18 mouse cellular contexts compared by ENCODE assay signal in the genomic region with DNA sequence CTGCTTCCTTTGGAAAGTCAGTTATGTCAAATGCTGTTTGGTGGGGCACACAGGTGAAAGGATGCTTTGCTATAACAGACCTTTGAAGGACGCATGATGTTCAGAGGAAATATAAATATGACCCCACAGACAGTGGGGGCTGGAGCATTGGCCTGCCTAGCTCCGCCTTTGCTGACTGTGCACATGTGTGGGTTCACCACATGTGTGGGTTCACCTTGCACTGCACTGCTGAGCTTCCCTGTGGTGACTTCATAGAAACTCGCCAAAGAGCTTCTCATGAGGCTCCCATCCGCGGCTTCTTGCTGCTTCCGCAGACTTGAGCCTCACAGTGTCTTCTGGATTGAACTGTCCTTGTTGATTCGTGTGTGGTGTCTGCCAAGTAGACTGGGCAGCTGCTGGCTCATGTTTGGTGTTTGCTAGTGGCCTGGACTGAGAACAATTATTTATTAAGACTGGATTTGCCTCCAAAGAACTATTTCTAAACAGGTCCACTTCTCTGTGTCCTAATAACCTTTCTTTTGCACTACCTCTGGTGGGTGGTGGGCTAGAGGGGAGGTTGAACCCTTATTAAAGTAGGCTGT. TPM values are rescaled to one million over a fixed set of nuclear protein-coding genes. Genes with fewer than 3 reads are reported as not detected.
DNase-seq lines count a peak whose midpoint lies in the region; ATAC-seq and TF ChIP-seq lines count a peak whose summit lies in the region.
"Had no signal": no experiment of that assay in that cellular context is flagged by ENCODE, and none has a peak within 500 bp of the region (broad histone marks: within the 10 kb centered on the region; RNA-seq: fewer than 3 reads in every experiment).

No protein-coding gene starts in this region.

- H3K36me3 ChIP-seq in forebrain, embryonic 15.5 days = no peaks in the 10 kb centered on the region
- H3K36me3 ChIP-seq in forebrain, embryonic 11.5 days (ENCODE audit: control insufficient read depth, insufficient read depth, low read length) = no peaks in the 10 kb centered on the region
- no peaks in the 10 kb centered on the region for H3K36me3 ChIP-seq in midbrain, embryonic 10.5 days
- no peaks in the 10 kb centered on the region for H3K36me3 ChIP-seq in midbrain, embryonic 15.5 days (replicated peaks)
- H3K36me3 ChIP-seq in midbrain, embryonic 16.5 days (ENCODE audit: control insufficient read depth, insufficient read depth, low read length) = no peaks in the 10 kb centered on the region
- H3K36me3 ChIP-seq: embryonic facial prominence, embryonic 15.5 days; liver, embryonic 13.5 days; neural tube, embryonic 12.5 days had no signal

- TF ChIP-seq CTCF in lung, adult 2 months (IDR thresholded peaks at IDR 0.05; ENCODE audit: insufficient read depth, low read length) = no peak

- WGBS in forebrain, embryonic 15.5 days = 70% methylated on average over 7 of the region's 7 CpGs
- 88% methylated on average over 7 of the region's 7 CpGs for WGBS in forebrain, embryonic 11.5 days
- WGBS in midbrain, embryonic 10.5 days = 86% methylated on average over 7 of the region's 7 CpGs
- whole genome bisulfite sequencing in midbrain, embryonic 15.5 days = 84% methylated on average over 7 of the region's 7 CpGs
- WGBS in midbrain, embryonic 16.5 days = 75% methylated on average over 7 of the region's 7 CpGs
- 89% methylated on average over 7 of the region's 7 CpGs for WGBS in lung, adult 2 months

- H3K9me3 ChIP-seq in forebrain, embryonic 15.5 days = no peaks in the 10 kb centered on the region
- H3K9me3 ChIP-seq in forebrain, embryonic 11.5 days (ENCODE audit: control insufficient read depth, low read length) = no peaks in the 10 kb centered on the region
- H3K9me3 ChIP-seq in midbrain, embryonic 10.5 days (replicated peaks) = no peaks in the 10 kb centered on the region
- no peaks in the 10 kb centered on the region for H3K9me3 ChIP-seq in midbrain, embryonic 15.5 days
- H3K9me3 ChIP-seq in midbrain, embryonic 16.5 days (replicated peaks; ENCODE audit: control insufficient read depth, low read length, poor library complexity, severe bottlenecking) = no peaks in the 10 kb centered on the region
- H3K9me3 ChIP-seq: embryonic facial prominence, embryonic 15.5 days; forebrain, embryonic 13.5 days; liver, embryonic 13.5 days; neural tube, embryonic 12.5 days had no signal

- no peak for TF ChIP-seq POLR2A in lung, adult 2 months (IDR thresholded peaks at IDR 0.05; ENCODE audit: borderline replicate concordance, extremely low read depth, low read depth, low read length)

- no peak overlapping the region for H3K4me3 ChIP-seq in forebrain, embryonic 15.5 days
- no peak overlapping the region for H3K4me3 ChIP-seq in forebrain, embryonic 11.5 days (ENCODE audit: low read depth, low read length)
- H3K4me3 ChIP-seq in midbrain, embryonic 10.5 days = no peak overlapping the region
- H3K4me3 ChIP-seq in midbrain, embryonic 15.5 days = no peak overlapping the region
- H3K4me3 ChIP-seq in midbrain, embryonic 16.5 days (ENCODE audit: low read depth, low read length) = no peak overlapping the region
- no peak overlapping the region for H3K4me3 ChIP-seq in lung, adult 2 months (replicated peaks; ENCODE audit: extremely low read depth, low read depth, low read length)
- H3K4me3 ChIP-seq: embryonic facial prominence, embryonic 15.5 days; forebrain, embryonic 13.5 days; liver, embryonic 13.5 days; neural tube, embryonic 12.5 days had no signal

- no peak overlapping the region for H3K9ac ChIP-seq in forebrain, embryonic 15.5 days (replicated peaks)
- no peak overlapping the region for H3K9ac ChIP-seq in forebrain, embryonic 11.5 days (ENCODE audit: low read length)
- H3K9ac ChIP-seq in midbrain, embryonic 15.5 days = no peak overlapping the region
- no peak overlapping the region for H3K9ac ChIP-seq in midbrain, embryonic 16.5 days (ENCODE audit: low read depth, low read length)
- H3K9ac ChIP-seq: embryonic facial prominence, embryonic 15.5 days; liver, embryonic 13.5 days; neural tube, embryonic 12.5 days had no signal

- H3K4me1 ChIP-seq in forebrain, embryonic 15.5 days = peaks cover 60% of the 10 kb centered on the region
- H3K4me1 ChIP-seq in forebrain, embryonic 11.5 days (replicated peaks; ENCODE audit: control insufficient read depth, insufficient read depth, low read length) = peaks cover 21% of the 10 kb centered on the region
- H3K4me1 ChIP-seq in midbrain, embryonic 10.5 days = peaks cover 56% of the 10 kb centered on the region
- H3K4me1 ChIP-seq in midbrain, embryonic 15.5 days = peaks cover 50% of the 10 kb centered on the region
- peaks cover 43% of the 10 kb centered on the region for H3K4me1 ChIP-seq in midbrain, embryonic 16.5 days (ENCODE audit: control insufficient read depth, insufficient read depth, low read length)
- peaks cover 3% of the 10 kb centered on the region for H3K4me1 ChIP-seq in lung, adult 2 months (ENCODE audit: control insufficient read depth, insufficient read depth, low read length)

- no peak for ATAC-seq in forebrain, embryonic 15.5 days (replicated peaks)
- ATAC-seq in forebrain, embryonic 11.5 days (replicated peaks; ENCODE audit: low FRiP score) = no peak
- no peak for ATAC-seq in midbrain, embryonic 15.5 days (replicated peaks)
- ATAC-seq in activated CD4-positive, CD25-positive, alpha-beta regulatory T cell, adult 4 months = peak; percentile 46
- peak; percentile 56; the same call in 1 of the 2 replicates for ATAC-seq in midbrain, embryonic 16.5 days

- H3K27me3 ChIP-seq in forebrain, embryonic 15.5 days = no peaks in the 10 kb centered on the region
- H3K27me3 ChIP-seq in forebrain, embryonic 11.5 days (ENCODE audit: control insufficient read depth, insufficient read depth, low read length) = no peaks in the 10 kb centered on the region
- H3K27me3 ChIP-seq in midbrain, embryonic 10.5 days (ENCODE audit: low read depth, poor library complexity, severe bottlenecking) = no peaks in the 10 kb centered on the region
- H3K27me3 ChIP-seq in midbrain, embryonic 15.5 days (replicated peaks) = no peaks in the 10 kb centered on the region
- no peaks in the 10 kb centered on the region for H3K27me3 ChIP-seq in midbrain, embryonic 16.5 days (ENCODE audit: control insufficient read depth, insufficient read depth, low read depth, low read length)
- H3K27me3 ChIP-seq: embryonic facial prominence, embryonic 15.5 days; forebrain, embryonic 13.5 days; liver, embryonic 13.5 days; neural tube, embryonic 12.5 days had no signal

- no peak overlapping the region for H3K4me2 ChIP-seq in forebrain, embryonic 15.5 days (replicated peaks)
- H3K4me2 ChIP-seq in forebrain, embryonic 11.5 days (ENCODE audit: low read depth, low read length, severe bottlenecking) = no peak overlapping the region
- no peak overlapping the region for H3K4me2 ChIP-seq in midbrain, embryonic 15.5 days
- no peak overlapping the region for H3K4me2 ChIP-seq in midbrain, embryonic 16.5 days (ENCODE audit: low read length)
- H3K4me2 ChIP-seq: embryonic facial prominence, embryonic 15.5 days; liver, embryonic 13.5 days; neural tube, embryonic 12.5 days had no signal

- DNase-seq in forebrain, embryonic 11.5 days (ENCODE audit: low spot score) = no peak
- DNase-seq in midbrain, embryonic 10.5 days (ENCODE audit: low spot score) = no peak
- DNase-seq in lung, adult 2 months = no peak
- no peak for DNase-seq in gastrocnemius, adult 18-20 months (ENCODE audit: low spot score)
- DNase-seq: adrenal gland, adult 2 months; cerebellum, adult 8-10 months; gastrocnemius, postnatal 14 days; heart, postnatal 14 days; liver, embryonic 13.5 days; lung, postnatal 10 days; right cerebral cortex, postnatal 4 days had no signal

- H3K27ac ChIP-seq in forebrain, embryonic 15.5 days (replicated peaks) = peak overlapping the region; percentile 36; the same call in 1 of the 2 replicates
- no peak overlapping the region for H3K27ac ChIP-seq in forebrain, embryonic 11.5 days (ENCODE audit: low read depth, low read length)
- H3K27ac ChIP-seq in midbrain, embryonic 10.5 days (replicated peaks) = peak overlapping the region; percentile 64
- H3K27ac ChIP-seq in midbrain, embryonic 15.5 days = no peak overlapping the region
- no peak overlapping the region; the same call in 1 of the 2 replicates for H3K27ac ChIP-seq in midbrain, embryonic 16.5 days (ENCODE audit: low read length)
- H3K27ac ChIP-seq: embryonic facial prominence, embryonic 15.5 days; liver, embryonic 13.5 days; neural tube, embryonic 12.5 days had no signal

RNA-seq across cellular contexts. Expression of a gene that starts 59.9 kb away (rescaled TPM):
- 23.7 and 23.9 TPM in 2 replicates for polyA plus RNA-seq in forebrain, embryonic 15.5 days (2015; fragmentation: Nextera tagmentation; extraction: Ambion mirVana)
- polyA plus RNA-seq in forebrain, embryonic 11.5 days (2014; fragmentation: Nextera tagmentation; extraction: Ambion mirVana) = 15.1 and 15.5 TPM in 2 replicates
- 9.9 TPM in 2 replicates for polyA plus RNA-seq in midbrain, embryonic 10.5 days (2016; fragmentation: Nextera tagmentation; extraction: Ambion mirVana)
- 17.3 and 17.9 TPM in 2 replicates for polyA plus RNA-seq in midbrain, embryonic 15.5 days (2015; fragmentation: Nextera tagmentation; extraction: Ambion mirVana)
- 10 to 100 TPM; 14.6 to 17.4 TPM for polyA plus RNA-seq in activated CD4-positive, CD25-positive, alpha-beta regulatory T cell, adult 4 months (2017; shearing (Covaris generic))
- 14.4 and 15.7 TPM in 2 replicates for polyA plus RNA-seq in midbrain, embryonic 16.5 days (2015; fragmentation: Nextera tagmentation; extraction: Ambion mirVana)
- polyA plus RNA-seq in lung, adult 2 months (2012; rRNA removed) = 20.3 and 21.4 TPM in 2 replicates
- 10 to 100 TPM; 25.1 to 25.6 TPM for total RNA-seq in gastrocnemius, adult 18-20 months (2021)

Comparison
In these comparisons a context has a peak if more than half of its experiments do, and no peak if none do; other contexts are left out.
1. ATAC-seq: peak in activated CD4-positive, CD25-positive, alpha-beta regulatory T cell, adult 4 months (single experiment) and midbrain, embryonic 16.5 days (single experiment); none in forebrain, embryonic 15.5 days (single experiment), forebrain, embryonic 11.5 days (single experiment) and midbrain, embryonic 15.5 days (single experiment).
2. H3K27ac ChIP-seq: peak in forebrain, embryonic 15.5 days (single experiment) and midbrain, embryonic 10.5 days (single experiment); none in forebrain, embryonic 11.5 days (single experiment), midbrain, embryonic 15.5 days (single experiment) and midbrain, embryonic 16.5 days (single experiment).